Mouse (Mus musculus) cortical plate, adult 2 months (tissue): ENCODE measurements around the gene Hist1h2bf.

Experiments
- CTCF ChIP-seq: fragments of 200-500 bp; IDR thresholded peaks from 2 replicates; pipeline ENCODE4 v1.5.1; 2011; ENCODE audit warnings: mild to moderate bottlenecking, control low read depth, low read length; ENCODE audit not compliant: insufficient read depth; ENCODE audit errors: extremely low read depth
- POLR2A ChIP-seq: fragments of 200-500 bp; IDR thresholded peaks from 2 replicates; pipeline ENCODE4 v1.6.1; 2011; ENCODE audit warnings: mild to moderate bottlenecking, low read length, control low read depth; ENCODE audit not compliant: insufficient read depth; ENCODE audit errors: extremely low read depth

DNA sequence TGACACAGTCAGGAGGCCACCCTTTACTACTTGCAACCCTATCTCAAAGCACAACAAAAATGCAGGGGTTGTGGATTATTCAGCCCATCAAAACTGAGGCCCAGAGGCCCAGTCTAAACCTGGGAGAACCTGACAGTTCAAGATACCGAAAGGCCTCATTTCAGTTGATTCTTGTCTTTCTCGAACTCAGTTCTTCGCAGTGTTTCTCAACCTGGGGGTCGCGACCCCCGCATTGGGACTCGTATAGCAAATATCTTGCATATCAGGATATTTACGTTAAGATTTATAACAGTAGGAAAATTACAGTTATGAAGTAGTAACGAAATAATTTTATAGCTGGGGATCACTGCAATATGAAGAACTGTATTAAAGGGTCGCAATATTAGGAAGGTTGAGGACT lies 48.1 kb downstream of the Hist1h2bf start:
- TF ChIP-seq CTCF, result no peak
- TF ChIP-seq POLR2A, result no peak
